Mouse (Mus musculus): ENCODE measurements around the gene E330034G19Rik.

E330034G19Rik gene

GRCm38 (mm10) chr14:24358295-24358951, 65.4 kb downstream of the E330034G19Rik start:
- DNase-seq, result peak; percentile 58
